Mouse (Mus musculus) cerebellum, adult 9-11 months (tissue): ENCODE measurements around the gene Tmem144.

ENCODE experiments used
- DNase-seq: peaks from one replicate; pipeline ENCODE4 v3.0.0; 2022

Tmem144 gene

GRCm38 (mm10) chr3:79852654-79853166, at the start of gene Tmem144:
TSS of gene Tmem144 (minus strand) at chr3:79852773.
- no peak for DNase-seq

DNA sequence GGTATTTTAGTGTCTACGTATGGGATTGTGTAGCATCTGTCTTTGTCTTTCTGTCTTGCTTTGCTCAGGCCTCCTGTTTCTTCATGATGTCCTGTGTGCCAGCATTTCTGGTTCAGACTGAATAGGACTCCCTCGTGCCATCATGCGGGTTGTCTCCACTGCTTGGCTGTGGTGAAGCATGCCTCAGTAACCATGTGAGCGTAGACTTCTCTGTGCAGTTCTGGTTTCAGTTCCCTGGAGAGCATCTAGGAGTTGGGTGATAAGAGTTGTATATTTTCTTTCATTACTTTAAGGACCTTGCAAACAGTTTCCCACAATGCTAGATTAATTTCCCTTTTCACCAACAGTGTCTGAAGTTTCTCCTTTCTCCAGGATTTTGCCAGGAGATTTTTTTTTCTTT, 49.2 kb upstream of the Tmem144 start:
- DNase-seq: no peak

DNA sequence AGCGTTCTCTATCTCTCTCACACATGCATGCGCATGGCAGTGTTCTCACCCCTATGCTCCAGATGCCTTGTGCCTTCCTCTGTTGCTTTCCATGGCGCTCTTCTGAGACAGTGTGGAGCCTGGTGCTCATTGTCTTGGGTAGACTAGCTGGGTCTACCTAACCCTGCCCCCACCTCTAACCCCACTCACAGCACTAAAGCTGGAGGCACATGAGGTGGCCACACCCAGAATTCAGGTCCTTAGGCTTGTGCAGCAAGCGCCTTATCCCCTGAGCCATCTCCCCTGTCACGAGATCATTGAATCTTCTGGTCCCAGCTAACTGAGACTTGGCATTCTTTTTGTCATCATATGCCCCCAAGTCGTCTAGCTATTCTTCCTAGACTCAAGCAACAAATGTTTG, 48.7 kb upstream of the Tmem144 start:
- no peak for DNase-seq

DNA sequence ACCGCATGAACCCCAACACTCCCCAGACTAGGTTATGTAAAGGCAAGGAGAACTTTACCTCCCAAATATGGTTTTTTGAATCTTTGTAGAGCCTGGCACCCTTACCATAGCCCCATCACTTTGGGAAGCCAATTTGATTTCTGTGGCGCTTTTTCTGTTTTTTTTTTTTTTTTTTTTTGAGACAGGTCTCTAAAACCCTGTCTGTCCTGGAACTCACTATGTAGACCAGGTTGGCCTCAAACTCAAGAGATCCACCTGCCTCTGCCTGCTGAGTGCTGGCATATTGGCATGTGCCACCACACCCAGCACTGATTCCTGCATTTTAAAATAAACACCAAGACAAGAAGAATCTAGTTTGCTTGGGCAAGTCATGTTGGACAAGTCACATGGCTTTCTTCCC, 47.9 kb upstream of the Tmem144 start:
- no peak for DNase-seq

GRCm38 (mm10) chr3:79899906-79900305, 47.3 kb upstream of the Tmem144 start:
- no peak for DNase-seq

- DNase-seq: no peak
Measured at GRCm38 (mm10) chr3:79898514-79898913, 45.9 kb upstream of the Tmem144 start.

GRCm38 (mm10) chr3:79897534-79898370, 45.2 kb upstream of the Tmem144 start:
- DNase-seq: no peak

DNA sequence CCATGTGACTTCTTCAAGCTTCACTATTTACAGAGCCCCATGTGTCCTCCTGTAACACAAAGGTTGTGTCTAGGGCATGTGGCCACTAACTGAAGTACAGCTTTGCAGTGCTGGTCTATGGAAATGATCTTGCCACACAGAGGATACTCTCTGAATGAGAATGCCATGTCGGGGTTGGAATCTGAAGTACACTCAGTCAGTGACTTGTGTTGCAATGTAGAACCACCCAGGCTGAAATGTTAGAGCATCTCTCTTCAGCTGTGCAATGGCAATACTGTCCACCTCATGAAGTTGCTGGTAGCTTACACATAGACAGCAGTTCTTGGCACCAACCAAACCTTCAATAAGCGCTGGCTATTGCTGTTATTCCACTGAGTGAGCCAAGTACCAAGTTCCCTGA, 35.4 kb upstream of the Tmem144 start:
- no peak for DNase-seq

- DNase-seq: no peak
Measured at GRCm38 (mm10) chr3:79887161-79887855, 34.7 kb upstream of the Tmem144 start.

GRCm38 (mm10) chr3:79886357-79887091, 34.0 kb upstream of the Tmem144 start:
- DNase-seq: no peak

DNA sequence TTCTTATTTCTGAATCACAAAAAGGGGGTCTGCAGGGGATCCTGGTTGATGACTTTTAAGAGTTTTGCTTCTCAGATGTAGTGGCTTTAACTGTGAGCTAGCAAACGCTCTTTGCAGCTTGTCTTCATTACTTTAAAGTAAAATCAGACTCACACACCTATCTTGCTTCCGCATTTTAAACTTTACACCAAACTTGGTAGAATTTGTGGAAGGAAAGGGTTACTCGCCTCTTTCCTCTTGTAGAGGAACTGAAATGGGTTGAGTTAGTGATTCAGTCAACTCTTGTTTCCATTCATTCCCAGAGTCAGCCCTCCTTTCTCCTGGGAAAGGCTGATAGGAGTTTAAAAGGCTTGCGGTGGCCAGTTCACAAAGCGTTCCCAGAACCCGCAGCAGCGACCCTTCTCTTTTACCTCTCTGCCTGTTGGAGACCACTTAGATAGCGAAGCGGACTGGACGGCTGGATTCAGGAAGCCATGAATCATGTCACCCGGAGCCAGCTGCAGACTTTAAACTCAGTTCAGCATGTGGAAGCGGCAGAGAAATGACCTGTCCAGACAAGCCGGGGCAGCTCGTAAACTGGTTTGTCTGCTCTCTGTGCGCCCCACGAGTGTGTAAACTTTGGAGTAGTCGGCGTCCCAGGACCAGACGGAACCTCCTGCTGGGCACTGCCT, 33.2 kb upstream of the Tmem144 start:
- DNase-seq: no peak

DNA sequence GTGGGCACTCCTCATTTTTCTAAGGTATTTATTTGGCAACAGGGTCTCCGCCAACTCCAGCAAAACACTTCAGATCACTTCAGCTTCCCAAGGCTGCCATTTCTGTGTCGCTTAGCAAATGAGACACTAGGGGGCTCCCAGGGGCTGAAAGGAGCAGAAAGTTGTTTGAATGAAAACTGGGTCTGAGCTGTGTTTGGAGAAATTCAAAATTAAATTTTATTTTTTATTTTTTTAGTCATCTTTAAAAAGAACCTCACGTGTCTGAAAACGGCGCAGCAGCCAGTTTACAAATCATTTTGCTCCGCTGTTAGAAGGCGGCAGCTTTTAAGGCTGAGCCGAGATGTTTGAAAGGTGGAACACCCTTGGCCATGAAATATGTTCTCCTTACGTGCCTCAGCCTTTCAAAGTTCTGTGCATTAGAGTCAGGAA, 32.2 kb upstream of the Tmem144 start:
- no peak for DNase-seq

DNA sequence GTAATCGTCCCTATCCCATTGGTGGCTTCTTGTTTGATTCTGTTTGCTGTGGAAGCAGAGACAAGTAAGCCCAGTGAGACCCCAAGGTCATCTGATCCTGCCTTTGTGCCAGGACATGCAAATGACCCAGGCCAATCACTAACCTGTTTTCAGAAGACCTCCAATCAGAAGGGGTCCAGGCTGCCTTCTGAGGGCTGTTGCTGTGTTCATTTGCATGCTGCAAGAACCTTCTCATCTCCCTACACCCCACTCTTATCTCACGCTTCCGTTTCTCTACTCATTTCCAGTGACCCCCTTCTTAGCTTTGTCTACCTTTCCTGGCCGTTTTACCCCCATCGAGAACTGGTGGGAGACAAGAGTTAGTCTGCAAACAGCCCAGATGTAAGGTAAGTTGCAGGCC, 31.7 kb upstream of the Tmem144 start, which contains the start of gene Fam198b:
Gene Fam198b (plus strand): TSS at position 229 of the 400 bp plus-strand sequence.
- no peak for DNase-seq

DNA sequence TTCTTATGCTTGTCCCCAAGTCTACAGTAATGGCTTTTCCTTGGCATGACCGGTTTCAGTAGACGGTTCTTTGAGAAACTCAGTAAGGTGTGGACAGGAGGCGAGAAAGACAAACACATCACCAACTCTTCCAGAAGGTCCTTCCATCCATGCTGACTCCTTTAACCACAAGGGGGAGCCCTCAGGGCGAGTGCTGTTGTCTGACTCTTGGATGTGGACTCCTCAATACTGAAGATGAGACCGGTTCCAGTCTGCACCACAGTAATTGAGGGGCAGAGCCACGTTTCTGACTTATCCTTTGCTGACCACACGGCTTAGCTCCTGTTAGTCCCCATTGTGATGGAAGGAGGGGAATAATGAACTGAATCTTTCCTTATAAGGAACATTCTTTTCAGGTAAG, 30.5 kb upstream of the Tmem144 start:
- peak; percentile 12 for DNase-seq

DNA sequence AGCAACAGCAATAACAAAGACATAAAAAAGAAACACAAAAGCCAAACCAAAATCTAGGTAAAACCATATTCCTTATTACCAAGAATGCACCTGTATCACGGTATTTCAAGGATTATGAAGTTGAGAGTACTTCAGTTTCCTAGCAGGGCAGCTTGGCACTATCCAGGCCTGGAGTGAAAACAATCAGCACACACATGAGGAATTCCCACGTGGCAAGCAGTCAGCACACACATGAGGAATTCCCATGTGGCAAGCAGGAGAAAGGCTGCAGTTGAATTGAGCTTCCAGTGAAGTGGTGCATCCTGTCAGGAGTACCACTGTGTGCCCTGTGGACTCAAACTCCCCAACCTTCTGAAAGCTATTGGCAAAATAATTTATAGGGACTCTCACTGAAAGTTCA, 29.1 kb upstream of the Tmem144 start:
- DNase-seq: no peak

DNA sequence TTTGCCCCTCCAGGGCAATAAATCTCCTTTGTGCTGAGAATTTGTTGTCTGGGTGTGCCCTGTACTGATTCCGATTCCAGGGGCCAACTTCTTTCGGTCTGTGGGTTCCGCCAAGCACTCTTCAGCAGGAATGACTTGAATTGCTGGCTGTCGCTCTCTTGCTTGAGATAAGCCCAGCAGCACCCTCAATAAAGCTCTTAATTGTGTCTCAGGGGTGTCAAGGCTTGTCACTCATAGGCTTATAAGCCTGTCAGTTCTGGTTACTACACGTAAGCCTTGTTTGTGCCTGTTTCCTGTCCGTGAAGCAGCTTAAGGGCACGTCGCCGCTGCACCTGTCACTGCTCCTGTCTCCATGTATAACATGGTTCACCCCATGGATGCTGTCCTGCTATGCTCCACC, 26.7 kb upstream of the Tmem144 start:
- DNase-seq: no peak

GRCm38 (mm10) chr3:79878350-79878749, 25.8 kb upstream of the Tmem144 start:
- DNase-seq: no peak

DNA sequence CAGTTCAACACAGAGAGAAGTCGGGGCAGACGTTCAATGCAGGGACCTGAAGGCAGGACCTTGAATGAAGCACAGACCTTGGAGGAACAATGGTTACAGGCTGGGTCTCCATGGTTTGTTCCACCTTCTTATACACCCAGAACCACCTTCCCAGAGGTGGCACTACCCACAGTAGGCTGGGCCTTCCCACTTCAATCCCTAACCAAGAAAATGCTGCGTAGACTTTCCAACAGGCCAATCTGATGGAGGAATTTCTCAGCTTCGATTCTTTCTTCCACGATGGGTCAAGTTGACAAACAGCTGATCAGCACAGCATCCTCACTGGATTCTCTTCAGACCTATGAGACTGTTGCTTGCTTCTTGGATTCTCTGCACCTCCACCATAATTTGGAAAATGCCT, 22.9 kb upstream of the Tmem144 start:
- no peak for DNase-seq

GRCm38 (mm10) chr3:79867121-79867709, 14.6 kb upstream of the Tmem144 start:
- no peak for DNase-seq

DNA sequence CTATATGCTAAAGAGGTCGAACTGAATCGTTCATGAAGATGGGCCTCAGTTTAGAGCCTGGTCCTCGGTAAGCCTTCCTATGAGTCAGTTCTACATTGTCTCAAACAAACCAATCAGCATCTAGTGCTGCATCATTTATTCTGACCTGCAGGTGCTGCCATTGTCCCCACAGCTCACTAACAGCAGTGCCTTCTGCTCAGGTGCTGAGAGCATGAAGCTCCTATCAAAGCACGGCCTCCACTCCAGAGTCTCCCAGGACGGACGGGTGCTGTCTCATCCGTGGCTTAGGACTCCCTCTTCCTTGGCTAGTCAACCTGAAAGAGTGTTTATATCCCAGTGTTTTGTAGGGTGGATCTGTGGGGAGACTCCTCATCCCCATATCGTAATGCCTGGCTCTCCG, 14.0 kb upstream of the Tmem144 start:
- no peak for DNase-seq

- DNase-seq: no peak
Measured at GRCm38 (mm10) chr3:79866089-79866488, 13.5 kb upstream of the Tmem144 start.

GRCm38 (mm10) chr3:79864824-79865223, 12.3 kb upstream of the Tmem144 start:
- DNase-seq: no peak
